Mouse (Mus musculus): ENCODE results near the gene Lsm6. TPM values are rescaled to one million over a fixed set of nuclear protein-coding genes. Genes with fewer than 3 reads are reported as not detected.
"Not testable (repeated sequence)": the region's sequence is repeated elsewhere in the genome, so short reads cannot be mapped to it uniquely, and the experiment has no call there.

The Lsm6 gene
- polyA plus RNA-seq, 1 experiment from 2014 or later: 152 TPM

DNA sequence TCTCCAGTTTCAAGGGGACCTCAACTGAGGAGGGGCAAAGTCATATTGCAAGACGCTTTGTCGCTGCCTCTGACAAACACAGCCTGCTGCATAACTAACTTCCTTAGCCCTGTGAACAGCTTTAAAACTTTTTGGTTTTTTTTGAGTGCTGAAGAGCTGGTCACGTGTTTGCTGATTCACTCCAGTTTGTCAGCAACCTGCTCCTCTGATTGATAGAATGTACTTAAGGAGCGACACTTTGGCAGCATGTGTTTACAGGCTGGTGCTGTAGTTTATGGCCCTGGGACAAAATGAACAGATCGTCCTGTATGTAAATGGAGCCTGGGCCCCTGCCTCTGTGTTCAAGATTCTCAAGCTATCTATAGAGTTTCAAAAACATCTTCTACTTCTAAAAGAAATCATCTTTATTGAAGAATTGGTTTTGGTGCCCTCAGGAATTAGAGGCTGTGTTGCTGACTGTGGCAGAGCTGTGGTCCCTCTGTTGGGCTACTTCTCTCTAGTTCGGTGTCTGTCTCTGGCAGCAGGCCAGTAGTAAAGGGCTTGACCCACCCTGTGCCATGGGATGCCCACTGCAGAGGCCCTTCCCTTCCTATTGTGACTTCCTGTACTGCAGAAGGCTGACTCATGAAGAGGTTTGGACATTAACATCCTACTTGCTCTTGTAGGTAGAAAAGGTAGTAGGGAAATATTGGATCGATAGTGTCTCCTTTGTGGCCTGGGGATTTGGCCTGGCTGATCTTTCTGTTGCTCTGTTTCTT, 17.9 kb upstream of the Lsm6 start:
- no peak overlapping the region for H3K4me2 ChIP-seq (ENCODE audit: low read length)
- no peak overlapping the region for H3K27ac ChIP-seq (ENCODE audit: low read length)
- H3K4me3 ChIP-seq (replicated peaks; ENCODE audit: low read length): no peak overlapping the region
- H3K9ac ChIP-seq (replicated peaks; ENCODE audit: low read depth, low read length): no peak overlapping the region
- no peaks in the 10 kb centered on the region for H3K36me3 ChIP-seq (ENCODE audit: control insufficient read depth, insufficient read depth)
- H3K4me1 ChIP-seq (replicated peaks; ENCODE audit: control insufficient read depth, insufficient read depth, low read length): no peaks in the 10 kb centered on the region
- peak; percentile 77 for ATAC-seq
- no peaks in the 10 kb centered on the region for H3K27me3 ChIP-seq (replicated peaks; ENCODE audit: control insufficient read depth, insufficient read depth, low read length)
- no peaks in the 10 kb centered on the region for H3K9me3 ChIP-seq (ENCODE audit: control insufficient read depth, low read length)
- 76% methylated on average over 7 of the region's 7 CpGs for WGBS

DNA sequence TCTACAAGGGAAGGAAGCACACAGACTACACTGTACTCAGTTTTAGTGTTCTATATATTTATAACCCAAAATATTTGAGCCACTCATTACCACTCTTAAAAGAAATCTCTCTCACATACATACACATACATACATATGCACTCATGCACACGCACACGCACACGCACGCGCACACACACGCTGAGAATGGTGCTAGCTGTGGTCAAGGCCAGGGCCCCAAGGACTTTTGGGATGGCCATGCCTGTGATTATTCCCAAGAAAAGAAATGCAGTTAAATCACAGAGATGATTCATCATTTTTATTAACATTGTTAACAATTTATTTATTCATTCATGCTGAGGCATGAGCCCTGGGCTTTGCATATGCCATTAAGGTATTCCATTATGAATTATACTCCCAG, 15.2 kb upstream of the Lsm6 start:
- Histone ChIP-seq H3K4me2 (ENCODE audit: low read length) (no peak overlapping the region), H3K36me3 (ENCODE audit: control insufficient read depth, insufficient read depth) (no peaks in the 10 kb centered on the region), H3K9me3 (ENCODE audit: control insufficient read depth, low read length) (no peaks in the 10 kb centered on the region), H3K4me3 (replicated peaks; ENCODE audit: low read length) (no peak overlapping the region), H3K9ac (replicated peaks; ENCODE audit: low read depth, low read length) (no peak overlapping the region), H3K27me3 (replicated peaks; ENCODE audit: control insufficient read depth, insufficient read depth, low read length) (no peaks in the 10 kb centered on the region), H3K27ac (ENCODE audit: low read length) (no peak overlapping the region), H3K4me1 (replicated peaks; ENCODE audit: control insufficient read depth, insufficient read depth, low read length) (no peaks in the 10 kb centered on the region)
- WGBS: 97% methylated on average over 6 of the region's 6 CpGs
- ATAC-seq: no peak

DNA sequence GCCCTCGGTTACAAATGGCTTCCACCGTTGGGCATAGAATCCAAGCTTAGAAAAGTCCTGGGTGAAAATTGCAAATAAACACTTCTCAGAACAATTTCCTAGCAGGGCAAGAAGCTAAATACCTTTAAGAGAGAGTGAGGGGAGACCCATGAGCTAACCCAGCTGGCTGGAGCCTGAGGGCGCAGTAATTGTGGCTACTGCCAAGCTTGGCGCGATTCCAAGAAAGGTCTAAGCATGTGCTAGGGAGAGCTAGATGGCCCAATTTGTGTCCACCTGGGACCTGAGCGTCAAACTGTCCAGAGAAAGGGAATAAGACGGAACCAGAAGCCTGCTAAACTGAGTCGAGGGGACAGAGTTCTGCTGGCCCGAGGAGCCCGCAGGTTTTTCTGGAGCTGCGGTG, 7.5 kb upstream of the Lsm6 start:
- Histone ChIP-seq H3K27me3 (replicated peaks; ENCODE audit: control insufficient read depth, insufficient read depth, low read length) (no peaks in the 10 kb centered on the region), H3K27ac (ENCODE audit: low read length) (no peak overlapping the region), H3K9me3 (ENCODE audit: control insufficient read depth, low read length) (no peaks in the 10 kb centered on the region), H3K4me3 (replicated peaks; ENCODE audit: low read length) (no peak overlapping the region), H3K4me1 (replicated peaks; ENCODE audit: control insufficient read depth, insufficient read depth, low read length) (0 out of 2 replicates have a peak, but pooled peaks cover 2% of the 10 kb centered on the region), H3K4me2 (ENCODE audit: low read length) (no peak overlapping the region), H3K9ac (replicated peaks; ENCODE audit: low read depth, low read length) (no peak overlapping the region), H3K36me3 (ENCODE audit: control insufficient read depth, insufficient read depth) (no peaks in the 10 kb centered on the region)
- 68% methylated on average over 11 of the region's 11 CpGs for WGBS
- no peak for ATAC-seq

DNA sequence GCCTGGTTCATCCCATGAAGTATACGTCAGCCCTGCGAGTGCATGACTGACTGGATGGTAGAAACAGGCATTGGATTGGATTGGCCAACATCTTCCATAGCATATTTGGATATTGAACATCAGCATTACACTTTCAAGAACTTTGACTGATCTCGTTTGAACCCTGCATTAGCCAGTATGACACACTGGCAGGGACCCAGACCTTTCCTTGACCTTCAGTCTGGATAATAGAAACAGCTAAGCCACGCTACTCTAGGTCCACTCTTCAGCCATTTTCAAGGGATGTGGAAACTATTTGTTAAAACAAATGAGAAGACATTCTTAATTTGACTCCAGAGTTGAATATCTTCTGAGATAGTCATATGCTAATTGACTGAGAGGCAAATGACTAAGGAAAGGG, 3.6 kb upstream of the Lsm6 start:
- Histone ChIP-seq H3K27ac (ENCODE audit: low read length) (no peak overlapping the region), H3K36me3 (ENCODE audit: control insufficient read depth, insufficient read depth) (no peaks in the 10 kb centered on the region), H3K4me2 (ENCODE audit: low read length) (no peak overlapping the region), H3K27me3 (replicated peaks; ENCODE audit: control insufficient read depth, insufficient read depth, low read length) (no peaks in the 10 kb centered on the region), H3K4me3 (replicated peaks; ENCODE audit: low read length) (no peak overlapping the region), H3K4me1 (replicated peaks; ENCODE audit: control insufficient read depth, insufficient read depth, low read length) (peaks cover 7% of the 10 kb centered on the region; the same call in 1 of the 2 replicates), H3K9ac (replicated peaks; ENCODE audit: low read depth, low read length) (no peak overlapping the region), H3K9me3 (ENCODE audit: control insufficient read depth, low read length) (no peaks in the 10 kb centered on the region)
- no peak for ATAC-seq
- 80% methylated on average over 4 of the region's 4 CpGs for WGBS

DNA sequence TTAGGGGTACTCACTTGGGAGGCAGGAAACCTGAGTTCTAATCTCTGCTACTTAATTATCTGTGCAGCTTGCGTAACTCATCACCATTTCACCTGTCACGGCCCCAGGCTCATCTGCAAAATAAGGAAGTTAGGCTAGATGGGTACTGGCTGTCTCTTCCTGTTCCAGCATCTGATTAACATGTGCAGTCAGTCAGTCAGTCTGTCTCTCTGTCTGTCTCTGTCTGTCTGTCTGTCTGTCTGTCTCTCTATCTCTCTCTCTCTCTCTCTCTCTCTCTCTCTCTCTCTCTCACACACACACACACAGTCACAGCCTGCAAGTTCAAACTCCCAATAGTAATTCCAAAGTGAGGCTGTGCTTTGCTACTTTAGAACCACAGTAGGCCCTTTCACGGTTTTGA, 967 bp downstream of the Lsm6 start:
- not testable (repeated sequence) for H3K9me3 ChIP-seq (ENCODE audit: control insufficient read depth, low read length); H3K27ac ChIP-seq (ENCODE audit: low read length); H3K4me1 ChIP-seq (replicated peaks; ENCODE audit: control insufficient read depth, insufficient read depth, low read length); H3K36me3 ChIP-seq (ENCODE audit: control insufficient read depth, insufficient read depth); ATAC-seq; H3K27me3 ChIP-seq (replicated peaks; ENCODE audit: control insufficient read depth, insufficient read depth, low read length)
- Histone ChIP-seq H3K9ac (replicated peaks; ENCODE audit: low read depth, low read length) (peak overlapping the region; percentile 98; the same call in 1 of the 2 replicates), H3K4me3 (replicated peaks; ENCODE audit: low read length) (peak overlapping the region; percentile 83), H3K4me2 (ENCODE audit: low read length) (peak overlapping the region; percentile 68)
- 40% methylated on average over 3 of the region's 3 CpGs for WGBS

DNA sequence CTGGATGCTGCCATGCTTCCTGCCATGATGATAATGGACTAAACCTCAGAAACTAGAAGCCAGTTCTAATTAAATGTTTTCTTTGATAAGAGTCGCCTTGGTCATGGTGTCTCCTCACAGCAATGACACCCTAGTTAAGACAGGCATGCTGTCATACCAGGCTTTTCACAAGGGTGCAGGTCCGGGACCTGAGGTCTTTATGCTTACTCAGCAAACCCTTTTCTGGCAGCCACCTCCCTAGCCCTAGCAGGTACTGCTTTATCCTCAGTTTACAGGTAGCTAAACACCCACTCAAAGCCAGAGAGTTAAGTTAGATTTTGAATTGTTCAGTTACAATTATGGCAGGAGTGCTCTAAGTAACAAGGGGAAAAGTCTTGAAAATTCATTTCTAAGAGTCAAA, 6.2 kb downstream of the Lsm6 start:
- H3K9ac ChIP-seq (replicated peaks; ENCODE audit: low read depth, low read length): no peak overlapping the region
- H3K9me3 ChIP-seq (ENCODE audit: control insufficient read depth, low read length): no peaks in the 10 kb centered on the region
- no peaks in the 10 kb centered on the region for H3K27me3 ChIP-seq (replicated peaks; ENCODE audit: control insufficient read depth, insufficient read depth, low read length)
- WGBS: 92% methylated on average over 2 of the region's 2 CpGs
- 0 out of 2 replicates have a peak, but pooled peaks cover 2% of the 10 kb centered on the region for H3K36me3 ChIP-seq (ENCODE audit: control insufficient read depth, insufficient read depth)
- H3K4me1 ChIP-seq (replicated peaks; ENCODE audit: control insufficient read depth, insufficient read depth, low read length): peaks cover 7% of the 10 kb centered on the region
- ATAC-seq: no peak
- no peak overlapping the region for H3K4me3 ChIP-seq (replicated peaks; ENCODE audit: low read length)
- H3K4me2 ChIP-seq (ENCODE audit: low read length): no peak overlapping the region
- H3K27ac ChIP-seq (ENCODE audit: low read length): no peak overlapping the region

DNA sequence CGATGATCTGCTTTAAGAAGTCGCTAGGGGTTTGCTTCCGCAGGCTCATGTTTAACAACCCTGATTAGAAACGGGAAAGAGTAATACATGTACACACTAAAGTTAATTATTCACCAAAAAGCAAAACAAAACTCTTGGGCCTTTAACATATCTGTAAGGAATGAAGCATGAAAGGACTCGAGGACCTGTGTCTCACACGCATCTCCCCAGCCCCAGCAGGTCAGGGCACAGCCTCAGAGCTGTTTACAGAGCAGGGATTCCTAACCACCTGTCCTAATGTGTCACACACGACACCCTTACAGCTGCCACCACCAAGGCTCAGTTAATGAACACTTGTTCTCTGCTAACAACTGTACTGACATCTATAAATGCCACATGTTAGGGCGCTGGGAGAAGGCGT, 7.9 kb downstream of the Lsm6 start:
- Histone ChIP-seq H3K27ac (ENCODE audit: low read length) (no peak overlapping the region), H3K4me2 (ENCODE audit: low read length) (no peak overlapping the region), H3K4me1 (replicated peaks; ENCODE audit: control insufficient read depth, insufficient read depth, low read length) (peaks cover 7% of the 10 kb centered on the region), H3K36me3 (ENCODE audit: control insufficient read depth, insufficient read depth) (0 out of 2 replicates have a peak, but pooled peaks cover 5% of the 10 kb centered on the region), H3K9ac (replicated peaks; ENCODE audit: low read depth, low read length) (no peak overlapping the region), H3K9me3 (ENCODE audit: control insufficient read depth, low read length) (no peaks in the 10 kb centered on the region), H3K4me3 (replicated peaks; ENCODE audit: low read length) (no peak overlapping the region), H3K27me3 (replicated peaks; ENCODE audit: control insufficient read depth, insufficient read depth, low read length) (no peaks in the 10 kb centered on the region)
- no peak for ATAC-seq
- 75% methylated on average over 9 of the region's 9 CpGs for WGBS

DNA sequence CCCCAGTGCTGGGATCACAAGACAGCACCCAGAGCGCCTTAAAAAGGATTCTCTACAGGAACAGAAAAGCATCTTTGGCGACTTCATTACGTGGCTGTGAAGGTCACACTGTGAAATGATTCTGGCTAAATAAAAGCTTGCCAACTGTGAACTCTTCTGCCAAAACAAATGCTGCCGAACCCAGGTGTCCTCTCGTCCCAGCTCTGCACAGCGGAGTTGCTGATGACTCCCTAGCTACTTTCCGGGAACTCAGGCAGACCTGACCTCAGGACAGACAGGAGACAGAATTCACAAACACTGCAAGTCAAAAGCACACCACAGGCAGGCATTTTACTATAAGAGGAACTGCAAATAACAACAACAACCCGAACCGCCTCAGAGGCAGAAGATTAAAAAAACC, 8.5 kb downstream of the Lsm6 start:
- no peaks in the 10 kb centered on the region for H3K9me3 ChIP-seq (ENCODE audit: control insufficient read depth, low read length)
- no peak overlapping the region for H3K27ac ChIP-seq (ENCODE audit: low read length)
- 0 out of 2 replicates have a peak, but pooled peaks cover 5% of the 10 kb centered on the region for H3K36me3 ChIP-seq (ENCODE audit: control insufficient read depth, insufficient read depth)
- no peak overlapping the region for H3K9ac ChIP-seq (replicated peaks; ENCODE audit: low read depth, low read length)
- H3K4me1 ChIP-seq (replicated peaks; ENCODE audit: control insufficient read depth, insufficient read depth, low read length): peaks cover 7% of the 10 kb centered on the region
- H3K27me3 ChIP-seq (replicated peaks; ENCODE audit: control insufficient read depth, insufficient read depth, low read length): no peaks in the 10 kb centered on the region
- ATAC-seq: no peak
- no peak overlapping the region for H3K4me2 ChIP-seq (ENCODE audit: low read length)
- WGBS: 87% methylated on average over 9 of the region's 9 CpGs
- H3K4me3 ChIP-seq (replicated peaks; ENCODE audit: low read length): no peak overlapping the region

DNA sequence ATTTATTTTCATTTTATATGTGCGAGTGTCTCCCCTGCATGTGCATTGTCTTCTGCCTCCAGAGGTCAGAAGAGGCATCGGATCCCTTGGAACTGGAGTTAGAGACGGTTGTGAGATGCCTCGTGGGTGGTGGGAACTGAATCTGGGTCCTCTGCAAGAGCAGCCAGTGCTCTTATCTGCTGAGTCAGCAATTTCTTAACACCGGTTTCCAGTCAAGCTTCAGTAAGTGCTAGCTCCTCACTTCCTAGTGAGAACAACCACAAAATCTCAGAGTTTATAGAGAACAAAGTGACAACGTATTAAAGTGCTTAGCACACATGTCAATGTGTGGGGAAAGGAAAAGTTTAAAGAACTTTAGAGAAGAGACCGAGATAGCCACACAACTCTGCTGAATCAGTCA, 9.2 kb downstream of the Lsm6 start:
- no peaks in the 10 kb centered on the region for H3K27me3 ChIP-seq (replicated peaks; ENCODE audit: control insufficient read depth, insufficient read depth, low read length)
- WGBS: 91% methylated on average over 7 of the region's 7 CpGs
- H3K4me3 ChIP-seq (replicated peaks; ENCODE audit: low read length): no peak overlapping the region
- no peak overlapping the region for H3K9ac ChIP-seq (replicated peaks; ENCODE audit: low read depth, low read length)
- peaks cover 7% of the 10 kb centered on the region for H3K4me1 ChIP-seq (replicated peaks; ENCODE audit: control insufficient read depth, insufficient read depth, low read length)
- no peaks in the 10 kb centered on the region for H3K9me3 ChIP-seq (ENCODE audit: control insufficient read depth, low read length)
- no peak overlapping the region for H3K27ac ChIP-seq (ENCODE audit: low read length)
- H3K36me3 ChIP-seq (ENCODE audit: control insufficient read depth, insufficient read depth): peaks cover 7% of the 10 kb centered on the region; the same call in 1 of the 2 replicates
- no peak overlapping the region for H3K4me2 ChIP-seq (ENCODE audit: low read length)
- no peak for ATAC-seq

Data from forebrain, embryonic 16.5 days (tissue).